Mouse (Mus musculus) lung, postnatal 0 days (tissue): ENCODE data around the gene Rtn4. TPM values are rescaled to one million over a fixed set of nuclear protein-coding genes. Genes with fewer than 3 reads are reported as not detected.

ENCODE experiments used
- ATAC-seq: fragments of 200-750 bp; cut with Nextera tagmentation; 2 replicates; pipeline ENCODE4 v1.8.0; 2017; ENCODE audit warnings: moderate library complexity
- DNase-seq: peaks from one replicate; pipeline ENCODE4 v3.0.0-alpha.2; 2016; ENCODE audit warnings: low spot score
- H3K27ac ChIP-seq: fragments of 300-500 bp; sonication (generic); 2 replicates; pipeline ENCODE4 v1.5.1; 2014; ENCODE audit warnings: antibody characterized with exemption, mild to moderate bottlenecking, low read length, mixed read lengths
- H3K27me3 ChIP-seq: fragments of 300-500 bp; sonication (generic); replicated peaks from 2 replicates; pipeline ENCODE4 v1.6.1; 2014; ENCODE audit warnings: low read length, mixed read lengths; ENCODE audit not compliant: insufficient read depth
- H3K36me3 ChIP-seq: fragments of 300-500 bp; sonication (generic); 2 replicates; pipeline ENCODE4 v1.6.1; 2014; ENCODE audit warnings: low read length, mixed read lengths; ENCODE audit not compliant: insufficient read depth
- H3K4me1 ChIP-seq: fragments of 300-500 bp; sonication (generic); 2 replicates; pipeline ENCODE4 v1.6.1; 2014; ENCODE audit warnings: antibody characterized with exemption, low read depth, low read length, mixed read lengths; ENCODE audit not compliant: insufficient read depth
- H3K4me2 ChIP-seq: fragments of 300-500 bp; sonication (generic); replicated peaks from 2 replicates; pipeline ENCODE4 v1.6.1; 2014; ENCODE audit warnings: low read depth, mild to moderate bottlenecking, low read length, moderate library complexity, mixed read lengths
- H3K4me3 ChIP-seq: fragments of 300-500 bp; sonication (generic); 2 replicates; pipeline ENCODE4 v1.5.1; 2014; ENCODE audit warnings: low read depth, low read length
- H3K9ac ChIP-seq: fragments of 300-500 bp; sonication (generic); replicated peaks from 2 replicates; pipeline ENCODE4 v1.6.1; 2014; ENCODE audit warnings: low read depth, mild to moderate bottlenecking
- H3K9me3 ChIP-seq: fragments of 300-500 bp; sonication (generic); 2 replicates; pipeline ENCODE4 v1.6.1; 2016; ENCODE audit warnings: low read length, mixed read lengths
- CTCF ChIP-seq: IDR thresholded peaks from 2 replicates; pipeline ENCODE4 v1.5.1; 2016; ENCODE audit warnings: antibody characterized with exemption, mild to moderate bottlenecking
- EP300 ChIP-seq: IDR thresholded peaks from 2 replicates; pipeline ENCODE4 v1.6.1; 2016; ENCODE audit warnings: antibody characterized with exemption, mild to moderate bottlenecking, control low read depth
- WGBS: fragments of 180-500 bp; shearing (Covaris S2); extraction: QIAGEN DNeasy Blood & Tissue Kit; methylation state at CpG from one replicate; pipeline ENCODE4 v1.1.7; 2014; 5-methylcytosine and 5-hydroxymethylcytosine counted together
- polyA plus RNA-seq: library from polyadenylated mRNA; unstranded; fragments of >200 nt; fragmentation: Nextera tagmentation; extraction: Ambion mirVana; gene quantifications from 2 replicates; pipeline ENCODE4 v1.2.1, GENCODE M21; 2015

Rtn4 gene
- polyA plus RNA-seq, 1 experiment from 2014 or later = 57.6 TPM

GRCm38 (mm10) chr11:29774296-29774695 lies 81.5 kb downstream of the Rtn4 start:
- Histone ChIP-seq H3K27me3 (no peaks in the 10 kb centered on the region), H3K36me3 (no peaks in the 10 kb centered on the region), H3K9me3 (no peaks in the 10 kb centered on the region), H3K4me1 (no peaks in the 10 kb centered on the region), H3K4me3 (no peak overlapping the region), H3K4me2 (no peak overlapping the region), H3K9ac (no peak overlapping the region), H3K27ac (no peak overlapping the region)
- no peak for DNase-seq
- 53% methylated on average over 2 of the region's 2 CpGs for WGBS
- TF ChIP-seq EP300 (no peak), CTCF (no peak)
- no peak for ATAC-seq

- H3K4me3 ChIP-seq = no peak overlapping the region
- no peak overlapping the region for H3K27ac ChIP-seq
- 67% methylated on average over 2 of the region's 2 CpGs for WGBS
- H3K27me3 ChIP-seq = no peaks in the 10 kb centered on the region
- H3K9ac ChIP-seq = no peak overlapping the region
- TF ChIP-seq EP300 (no peak), CTCF (no peak)
- H3K4me2 ChIP-seq = no peak overlapping the region
- DNase-seq = no peak
- no peaks in the 10 kb centered on the region for H3K9me3 ChIP-seq
- ATAC-seq = no peak
- H3K4me1 ChIP-seq = no peaks in the 10 kb centered on the region
- no peaks in the 10 kb centered on the region for H3K36me3 ChIP-seq
Observed at GRCm38 (mm10) chr11:29774760-29775159, 82.0 kb downstream of the Rtn4 start.

GRCm38 (mm10) chr11:29777964-29778363 lies 85.2 kb downstream of the Rtn4 start:
- no peaks in the 10 kb centered on the region for H3K4me1 ChIP-seq
- no peaks in the 10 kb centered on the region for H3K27me3 ChIP-seq
- TF ChIP-seq CTCF = no peak
- TF ChIP-seq EP300 = no peak
- H3K9me3 ChIP-seq = no peaks in the 10 kb centered on the region
- no peak overlapping the region for H3K9ac ChIP-seq
- ATAC-seq (no peak), DNase-seq (no peak)
- H3K36me3 ChIP-seq = no peaks in the 10 kb centered on the region
- no peak overlapping the region for H3K4me2 ChIP-seq
- H3K27ac ChIP-seq = no peak overlapping the region
- H3K4me3 ChIP-seq = no peak overlapping the region

- ATAC-seq = no peak
- Histone ChIP-seq H3K36me3 (no peaks in the 10 kb centered on the region), H3K9ac (no peak overlapping the region), H3K27me3 (no peaks in the 10 kb centered on the region), H3K4me3 (no peak overlapping the region), H3K9me3 (no peaks in the 10 kb centered on the region), H3K4me2 (no peak overlapping the region), H3K27ac (no peak overlapping the region), H3K4me1 (no peaks in the 10 kb centered on the region)
- no peak for TF ChIP-seq EP300
- TF ChIP-seq CTCF = no peak
- no peak for DNase-seq
- WGBS = 75% methylated on average over 3 of the region's 3 CpGs
Observed at GRCm38 (mm10) chr11:29778936-29779335, 86.2 kb downstream of the Rtn4 start.

GRCm38 (mm10) chr11:29779409-29780026 lies 86.8 kb downstream of the Rtn4 start:
- no peaks in the 10 kb centered on the region for H3K36me3 ChIP-seq
- H3K9me3 ChIP-seq = no peaks in the 10 kb centered on the region
- no peak overlapping the region for H3K27ac ChIP-seq
- no peak overlapping the region for H3K4me3 ChIP-seq
- no peak overlapping the region for H3K9ac ChIP-seq
- no peak for TF ChIP-seq EP300
- no peak for TF ChIP-seq CTCF
- 53% methylated on average over 2 of the region's 2 CpGs for whole genome bisulfite sequencing
- no peak overlapping the region for H3K4me2 ChIP-seq
- DNase-seq = no peak
- no peaks in the 10 kb centered on the region for H3K27me3 ChIP-seq
- no peaks in the 10 kb centered on the region for H3K4me1 ChIP-seq
- ATAC-seq = no peak

- H3K4me2 ChIP-seq = no peak overlapping the region
- H3K9ac ChIP-seq = no peak overlapping the region
- peak; percentile 12 for DNase-seq
- no peak for ATAC-seq
- TF ChIP-seq CTCF = no peak
- TF ChIP-seq EP300 = no peak
- no peaks in the 10 kb centered on the region for H3K27me3 ChIP-seq
- no peaks in the 10 kb centered on the region for H3K9me3 ChIP-seq
- no peak overlapping the region for H3K4me3 ChIP-seq
- no peak overlapping the region for H3K27ac ChIP-seq
- no peaks in the 10 kb centered on the region for H3K36me3 ChIP-seq
- WGBS = 74% methylated on average over 6 of the region's 6 CpGs
- no peaks in the 10 kb centered on the region for H3K4me1 ChIP-seq
Observed at GRCm38 (mm10) chr11:29786583-29787219, 94.0 kb downstream of the Rtn4 start.
